Mouse (Mus musculus): Measurements from ENCODE around the gene Olfr889.
"Not testable (repeated sequence)": the region's sequence is repeated elsewhere in the genome, so short reads cannot be mapped to it uniquely, and the experiment has no call there.

Olfr889 gene

DNA sequence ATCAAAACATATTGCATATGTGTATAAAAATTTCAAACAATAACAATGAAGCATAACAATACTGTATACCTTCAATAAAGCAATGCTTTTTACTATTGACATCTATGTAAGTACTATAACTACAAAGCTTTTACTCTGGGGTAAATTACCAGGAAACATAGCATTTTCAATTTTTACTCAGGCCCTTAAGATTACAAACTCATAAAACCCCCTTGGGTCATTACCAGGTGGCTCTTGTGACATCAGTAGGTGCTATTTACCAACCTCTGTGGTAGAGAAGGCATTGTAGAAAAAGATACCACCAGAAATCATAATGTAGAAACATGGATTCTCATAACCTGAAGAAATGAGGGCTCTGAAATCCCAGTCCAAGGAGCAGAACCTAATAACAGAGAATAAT is at the start of gene Olfr889:
Gene Olfr889, plus strand, starts transcription at position 301 of the 400 bp plus-strand sequence.
- no peak for DNase-seq (ENCODE audit: low spot score)

DNA sequence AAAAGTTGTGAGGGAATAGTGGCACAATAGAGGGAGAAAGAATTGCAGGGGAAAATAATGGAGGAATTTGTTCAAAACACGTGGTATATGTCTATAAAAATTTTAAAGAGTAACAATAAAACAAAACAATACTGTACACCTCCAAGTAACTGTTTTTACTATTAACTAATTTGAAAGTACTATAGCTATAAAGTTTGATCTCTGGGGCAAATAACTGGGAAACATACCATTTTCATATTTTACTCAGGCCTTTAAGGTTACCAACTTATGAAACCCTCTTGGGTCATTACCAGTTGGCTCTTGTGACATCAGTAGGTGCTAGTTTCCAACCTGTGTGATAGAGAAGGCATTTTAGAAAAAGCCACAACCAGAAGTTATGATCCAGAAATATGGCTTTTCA is 31.2 kb upstream of the Olfr889 start, which contains the start of gene Olfr887:
Gene Olfr887, plus strand, starts transcription at position 301 of the 400 bp plus-strand sequence.
- no peak for DNase-seq (ENCODE audit: low spot score)

DNA sequence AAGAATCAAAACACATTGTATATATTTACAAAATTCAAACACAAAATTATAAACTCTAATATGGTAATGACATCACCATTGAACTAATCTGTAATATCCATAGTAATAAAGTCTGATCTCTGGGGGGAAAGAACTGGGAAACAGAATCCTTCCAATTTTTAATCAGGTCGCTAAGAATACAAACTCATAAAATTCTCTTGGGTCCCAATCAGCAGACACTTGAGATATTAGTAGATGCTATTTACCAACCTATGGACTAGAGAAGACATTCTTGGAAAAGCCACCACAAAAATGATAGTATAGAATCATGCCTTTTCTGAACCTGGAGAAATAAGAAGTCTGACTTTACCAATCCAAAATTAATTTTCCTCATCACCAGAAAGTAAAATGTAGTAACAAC is 7.2 kb upstream of the Olfr889 start, which contains the start of gene Olfr888:
Gene Olfr888, plus strand, starts transcription at position 301 of the 400 bp plus-strand sequence.
- no peak for DNase-seq (ENCODE audit: low spot score)

DNA sequence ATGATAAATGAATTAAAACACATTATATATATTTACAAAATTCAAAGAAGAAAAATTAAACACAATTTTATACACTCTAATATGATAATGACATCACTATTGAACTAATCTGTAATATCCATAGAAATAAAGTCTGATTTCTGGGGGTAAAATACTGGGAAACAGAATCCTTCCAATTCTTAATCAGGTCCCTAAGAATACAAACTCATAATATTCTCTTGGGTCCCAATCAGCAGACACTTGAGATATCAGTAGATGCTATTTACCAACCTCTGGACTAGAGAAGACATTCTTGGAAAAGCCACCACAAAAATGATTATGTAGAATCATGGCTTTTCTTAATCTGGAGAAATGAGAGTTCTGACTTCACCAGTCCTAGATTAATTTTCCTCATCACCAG is 27.2 kb downstream of the Olfr889 start, which contains the start of gene Olfr890:
Gene Olfr890, plus strand, starts transcription at position 301 of the 400 bp plus-strand sequence.
- DNase-seq (ENCODE audit: low spot score), result no peak

DNA sequence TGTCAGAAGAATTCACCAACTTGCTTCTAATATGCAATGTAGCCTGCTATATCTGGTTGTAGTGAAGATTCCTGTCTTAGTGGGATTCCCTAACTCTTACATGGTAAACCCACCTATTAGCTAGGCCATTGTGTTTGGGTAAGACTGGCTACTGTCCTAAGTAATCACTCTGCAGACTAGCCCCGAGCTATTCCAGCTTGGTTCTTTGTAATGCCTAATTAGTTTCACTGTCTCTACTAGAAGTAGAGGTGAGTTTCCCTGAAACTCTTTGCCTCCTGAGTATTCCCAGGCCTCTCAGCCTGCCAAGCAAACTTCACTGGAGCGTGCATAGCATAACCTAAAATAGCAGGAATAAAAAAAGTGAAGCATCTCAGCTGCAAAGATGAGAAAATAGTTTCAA is 53.3 kb downstream of the Olfr889 start:
- not testable (repeated sequence) for DNase-seq (ENCODE audit: low spot score)
